Mouse (Mus musculus): Measurements from ENCODE around the gene Rgl1. TPM values are rescaled to one million over a fixed set of nuclear protein-coding genes. Genes with fewer than 3 reads are reported as not detected.

Gene Rgl1
- total and polyA plus RNA-seq, 2 experiments from 2014 or later: 22.5 to 27.8 TPM

GRCm38 (mm10) chr1:152589331-152589935 is 176.7 kb downstream of the Rgl1 start:
- no peak for DNase-seq
- no peak overlapping the region for H3K9ac ChIP-seq
- no peaks in the 10 kb centered on the region for H3K9me3 ChIP-seq (ENCODE audit: low read length)
- peak overlapping the region; percentile 15; the same call in 1 of the 2 replicates for H3K27ac ChIP-seq (ENCODE audit: low read depth, low read length)
- no peak overlapping the region for H3K4me2 ChIP-seq (ENCODE audit: low read depth)
- 0 out of 2 replicates have a peak, but pooled peaks cover 6% of the 10 kb centered on the region for H3K4me1 ChIP-seq (ENCODE audit: insufficient read depth)
- no peaks in the 10 kb centered on the region for H3K27me3 ChIP-seq (ENCODE audit: insufficient read depth, low read length)
- H3K4me3 ChIP-seq (ENCODE audit: low read depth, low read length): no peak overlapping the region
- TF ChIP-seq CTCF (IDR thresholded peaks at IDR 0.05; ENCODE audit: low read depth): no peak
- no peaks in the 10 kb centered on the region for H3K36me3 ChIP-seq (ENCODE audit: insufficient read depth)
- WGBS: 34% methylated on average over 9 of the region's 9 CpGs
- no peak for ATAC-seq

GRCm38 (mm10) chr1:152587431-152587830 is 178.7 kb downstream of the Rgl1 start:
- H3K36me3 ChIP-seq (ENCODE audit: insufficient read depth): no peaks in the 10 kb centered on the region
- no peak for TF ChIP-seq CTCF (IDR thresholded peaks at IDR 0.05; ENCODE audit: low read depth)
- WGBS: 93% methylated on average over 3 of the region's 3 CpGs
- H3K27ac ChIP-seq (ENCODE audit: low read depth, low read length): no peak overlapping the region
- DNase-seq: no peak
- H3K9me3 ChIP-seq (ENCODE audit: low read length): no peaks in the 10 kb centered on the region
- ATAC-seq: no peak
- no peak overlapping the region for H3K4me3 ChIP-seq (ENCODE audit: low read depth, low read length)
- H3K4me2 ChIP-seq (ENCODE audit: low read depth): no peak overlapping the region
- no peak overlapping the region for H3K9ac ChIP-seq
- no peaks in the 10 kb centered on the region for H3K27me3 ChIP-seq (ENCODE audit: insufficient read depth, low read length)
- 0 out of 2 replicates have a peak, but pooled peaks cover 6% of the 10 kb centered on the region for H3K4me1 ChIP-seq (ENCODE audit: insufficient read depth)

GRCm38 (mm10) chr1:152585385-152585984 is 180.7 kb downstream of the Rgl1 start:
- Histone ChIP-seq H3K4me3 (ENCODE audit: low read depth, low read length) (no peak overlapping the region), H3K27ac (ENCODE audit: low read depth, low read length) (no peak overlapping the region), H3K36me3 (ENCODE audit: insufficient read depth) (no peaks in the 10 kb centered on the region), H3K4me1 (ENCODE audit: insufficient read depth) (0 out of 2 replicates have a peak, but pooled peaks cover 6% of the 10 kb centered on the region), H3K9me3 (ENCODE audit: low read length) (no peaks in the 10 kb centered on the region), H3K4me2 (ENCODE audit: low read depth) (no peak overlapping the region), H3K9ac (no peak overlapping the region), H3K27me3 (ENCODE audit: insufficient read depth, low read length) (no peaks in the 10 kb centered on the region)
- DNase-seq (no peak), ATAC-seq (no peak)
- TF ChIP-seq CTCF (IDR thresholded peaks at IDR 0.05; ENCODE audit: low read depth): no peak
- WGBS: 71% methylated on average over 7 of the region's 7 CpGs

GRCm38 (mm10) chr1:152584933-152585332 is 181.2 kb downstream of the Rgl1 start:
- H3K27ac ChIP-seq (ENCODE audit: low read depth, low read length): no peak overlapping the region
- no peak overlapping the region for H3K4me2 ChIP-seq (ENCODE audit: low read depth)
- no peaks in the 10 kb centered on the region for H3K9me3 ChIP-seq (ENCODE audit: low read length)
- 0 out of 2 replicates have a peak, but pooled peaks cover 6% of the 10 kb centered on the region for H3K4me1 ChIP-seq (ENCODE audit: insufficient read depth)
- ATAC-seq: no peak
- H3K36me3 ChIP-seq (ENCODE audit: insufficient read depth): no peaks in the 10 kb centered on the region
- H3K27me3 ChIP-seq (ENCODE audit: insufficient read depth, low read length): no peaks in the 10 kb centered on the region
- no peak overlapping the region for H3K4me3 ChIP-seq (ENCODE audit: low read depth, low read length)
- TF ChIP-seq CTCF (IDR thresholded peaks at IDR 0.05; ENCODE audit: low read depth): no peak
- DNase-seq: no peak
- no peak overlapping the region for H3K9ac ChIP-seq
- WGBS: 78% methylated on average over 8 of the region's 8 CpGs

GRCm38 (mm10) chr1:152581127-152581905 is 184.8 kb downstream of the Rgl1 start:
- H3K4me1 ChIP-seq (ENCODE audit: insufficient read depth): no peaks in the 10 kb centered on the region; the same call in 1 of the 2 replicates
- peak; percentile 25 for DNase-seq
- no peak for TF ChIP-seq CTCF (IDR thresholded peaks at IDR 0.05; ENCODE audit: low read depth)
- no peak overlapping the region for H3K4me3 ChIP-seq (ENCODE audit: low read depth, low read length)
- H3K4me2 ChIP-seq (ENCODE audit: low read depth): no peak overlapping the region
- H3K9me3 ChIP-seq (ENCODE audit: low read length): no peaks in the 10 kb centered on the region
- H3K27ac ChIP-seq (ENCODE audit: low read depth, low read length): no peak overlapping the region
- no peaks in the 10 kb centered on the region for H3K36me3 ChIP-seq (ENCODE audit: insufficient read depth)
- 75% methylated on average over 13 of the region's 13 CpGs for WGBS
- no peaks in the 10 kb centered on the region for H3K27me3 ChIP-seq (ENCODE audit: insufficient read depth, low read length)
- H3K9ac ChIP-seq: no peak overlapping the region
- peak; percentile 49; the same call in 1 of the 2 replicates for ATAC-seq

- Histone ChIP-seq H3K9me3 (ENCODE audit: low read length) (no peaks in the 10 kb centered on the region), H3K27ac (ENCODE audit: low read depth, low read length) (no peak overlapping the region), H3K36me3 (ENCODE audit: insufficient read depth) (no peaks in the 10 kb centered on the region), H3K4me1 (ENCODE audit: insufficient read depth) (no peaks in the 10 kb centered on the region; the same call in 1 of the 2 replicates), H3K4me3 (ENCODE audit: low read depth, low read length) (no peak overlapping the region), H3K27me3 (ENCODE audit: insufficient read depth, low read length) (no peaks in the 10 kb centered on the region), H3K9ac (no peak overlapping the region), H3K4me2 (ENCODE audit: low read depth) (no peak overlapping the region)
- ATAC-seq (no peak), DNase-seq (no peak)
- TF ChIP-seq CTCF (IDR thresholded peaks at IDR 0.05; ENCODE audit: low read depth): no peak
- WGBS: 70% methylated on average over 5 of the region's 5 CpGs
Observed at GRCm38 (mm10) chr1:152578944-152579343, 187.2 kb downstream of the Rgl1 start.

Data from forebrain, postnatal 0 days (tissue).